Mouse (Mus musculus): ENCODE results near the gene Lrrc10b. TPM values are rescaled to one million over a fixed set of nuclear protein-coding genes. Genes with fewer than 3 reads are reported as not detected.

Gene Lrrc10b
- total RNA-seq, 2 experiments from 2014 or later, result 58.7 to 58.9 TPM

Other genes starting within 250 kb of the Lrrc10b start
- gene Myrf, start 216.7 kb downstream of the Lrrc10b start, total RNA-seq (2021), result 10 to 100 TPM; 29.6 to 31.2 TPM
- gene Dagla, start 152.6 kb downstream of the Lrrc10b start, total RNA-seq (2021), result 100 to 1,000 TPM; 131 to 134 TPM
- 100 to 1,000 TPM; 277 to 282 TPM for gene Syt7, start 68.4 kb downstream of the Lrrc10b start, total RNA-seq (2021)
- gene Ppp1r32, start 25.5 kb upstream of the Lrrc10b start, total RNA-seq (2021), result 1 to 10 TPM; 1.5 to 1.6 TPM
- gene Cpsf7, start 67.8 kb upstream of the Lrrc10b start, total RNA-seq (2021), result 10 to 100 TPM; 63.5 to 71.9 TPM
- gene Sdhaf2, start 68.7 kb upstream of the Lrrc10b start, total RNA-seq (2021), result 10 to 100 TPM; 57.6 to 62.0 TPM
- gene Tmem216, start 98.8 kb upstream of the Lrrc10b start, total RNA-seq (2021), result 10 to 100 TPM; 10.1 to 11.8 TPM
- gene Cyb561a3, start 119.7 kb upstream of the Lrrc10b start, total RNA-seq (2021), result 10 to 100 TPM; 13.0 to 13.9 TPM
- gene Tmem138, start 119.9 kb upstream of the Lrrc10b start, total RNA-seq (2021), result 10 to 100 TPM; 12.4 to 12.6 TPM
- 100 to 1,000 TPM; 202 to 215 TPM for gene Ddb1, start 147.9 kb upstream of the Lrrc10b start, total RNA-seq (2021)
- 10 to 100 TPM; 21.7 to 24.4 TPM for gene Tkfc, start 148.2 kb upstream of the Lrrc10b start, total RNA-seq (2021)
- gene Vwce, start 176.7 kb upstream of the Lrrc10b start, total RNA-seq (2021), result under 1 TPM; 0.60 to 0.91 TPM
- not detected for gene Pga5, start 220.6 kb upstream of the Lrrc10b start, total RNA-seq (2021)
- 10 to 100 TPM; 25.1 to 26.6 TPM for gene Vps37c, start 231.3 kb upstream of the Lrrc10b start, total RNA-seq (2021)

Data from layer of hippocampus, postnatal 14 days (tissue).